Mouse (Mus musculus) liver, postnatal 0 days (tissue): Measurements from ENCODE around the gene Prkaa1. TPM values are rescaled to one million over a fixed set of nuclear protein-coding genes. Genes with fewer than 3 reads are reported as not detected.

Source experiments
- ATAC-seq: fragments of 200-750 bp; cut with Nextera tagmentation; 2 replicates; pipeline ENCODE4 v1.8.0; 2017; ENCODE audit warnings: mild to moderate bottlenecking, moderate library complexity
- DNase-seq: peaks from one replicate; pipeline ENCODE4 v3.0.0-alpha.2; 2016
- H3K27ac ChIP-seq: fragments of 300-500 bp; sonication (generic); 2 replicates; pipeline ENCODE4 v1.5.1; 2014; ENCODE audit warnings: antibody characterized with exemption, moderate library complexity, mild to moderate bottlenecking, low read depth
- H3K27me3 ChIP-seq: fragments of 300-500 bp; sonication (generic); 2 replicates; pipeline ENCODE4 v1.6.1; 2014; ENCODE audit warnings: low read length, control low read depth, mixed read lengths; ENCODE audit not compliant: insufficient read depth
- H3K36me3 ChIP-seq: fragments of 300-500 bp; sonication (generic); replicated peaks from 2 replicates; pipeline ENCODE4 v1.6.1; 2014; ENCODE audit warnings: mild to moderate bottlenecking, control low read depth, low read length, moderate library complexity, mixed read lengths; ENCODE audit not compliant: insufficient read depth
- H3K4me1 ChIP-seq: fragments of 300-500 bp; sonication (generic); 2 replicates; pipeline ENCODE4 v1.6.1; 2014; ENCODE audit warnings: antibody characterized with exemption, mild to moderate bottlenecking, control low read depth; ENCODE audit not compliant: insufficient read depth
- H3K4me2 ChIP-seq: fragments of 300-500 bp; sonication (generic); 2 replicates; pipeline ENCODE4 v1.6.1; 2014; ENCODE audit warnings: low read depth, mild to moderate bottlenecking, low read length, moderate library complexity, mixed read lengths
- H3K4me3 ChIP-seq: fragments of 300-500 bp; sonication (generic); 2 replicates; pipeline ENCODE4 v1.5.1; 2014; ENCODE audit warnings: low read depth, low read length
- H3K9ac ChIP-seq: fragments of 300-500 bp; sonication (generic); replicated peaks from 2 replicates; pipeline ENCODE4 v1.6.1; 2014; ENCODE audit warnings: mild to moderate bottlenecking, moderate library complexity
- H3K9me3 ChIP-seq: fragments of 300-500 bp; sonication (generic); 2 replicates; pipeline ENCODE4 v1.6.1; 2016; ENCODE audit warnings: mild to moderate bottlenecking, control low read depth, low read length, mixed read lengths
- CTCF ChIP-seq: sonication (generic); IDR thresholded peaks from 2 replicates; pipeline ENCODE4 v1.5.1; 2016; ENCODE audit warnings: antibody characterized with exemption, low read depth
- EP300 ChIP-seq: IDR thresholded peaks from 2 replicates; pipeline ENCODE4 v1.6.1; 2016; ENCODE audit warnings: antibody characterized with exemption, low read depth, mild to moderate bottlenecking
- WGBS: fragments of 180-500 bp; shearing (Covaris S2); extraction: QIAGEN DNeasy Blood & Tissue Kit; methylation state at CpG from one replicate; pipeline ENCODE4 v1.1.7; 2014; ENCODE audit not compliant: insufficient replicate concordance; 5-methylcytosine and 5-hydroxymethylcytosine counted together
- polyA plus RNA-seq: library from polyadenylated mRNA; unstranded; fragments of >200 nt; fragmentation: Nextera tagmentation; extraction: Ambion mirVana; gene quantifications from 2 replicates; pipeline ENCODE4 v1.2.1, GENCODE M21; 2015

Prkaa1 gene
- polyA plus RNA-seq, 1 experiment from 2014 or later: 7.2 TPM

DNA sequence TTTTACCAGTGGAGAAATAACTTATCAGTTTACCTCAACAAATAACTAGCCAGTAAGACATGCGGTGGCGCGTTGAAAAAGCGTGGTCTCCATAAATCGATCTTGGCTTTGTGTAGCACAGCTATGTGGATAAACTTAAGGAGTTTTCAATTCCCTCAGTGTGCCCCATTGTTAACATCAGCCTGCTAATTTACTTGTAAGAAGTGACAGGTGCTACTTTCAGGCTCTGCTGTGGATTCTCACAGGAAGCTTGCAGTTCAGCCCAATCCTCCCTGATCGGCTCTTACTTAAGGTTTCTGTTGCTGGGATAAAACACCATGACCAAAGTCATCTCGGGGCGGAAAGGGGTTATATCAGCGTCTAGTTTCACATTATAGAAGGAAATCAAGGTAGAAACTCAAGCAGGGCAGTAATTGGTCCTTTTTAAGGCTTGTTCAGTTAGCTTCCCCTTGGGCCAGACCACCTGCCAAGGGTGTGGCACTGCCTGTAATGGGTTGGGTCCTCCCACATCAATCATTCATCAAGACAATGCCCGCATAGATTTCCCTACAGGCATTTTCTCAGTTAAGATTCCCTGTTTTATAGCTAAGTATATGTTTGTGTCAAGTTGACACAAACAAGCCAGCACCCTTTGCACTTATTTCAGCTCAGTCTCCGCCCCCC, 41.1 kb downstream of the Prkaa1 start:
- Histone ChIP-seq H3K4me1 (peaks cover 17% of the 10 kb centered on the region), H3K4me3 (peak overlapping the region; percentile 95), H3K9me3 (no peaks in the 10 kb centered on the region), H3K27me3 (no peaks in the 10 kb centered on the region), H3K4me2 (peak overlapping the region; percentile 80), H3K27ac (peak overlapping the region; percentile 94), H3K36me3 (peaks cover 5% of the 10 kb centered on the region), H3K9ac (peak overlapping the region; percentile 87)
- DNase-seq (no peak), ATAC-seq (peak; percentile 20)
- WGBS: 39% methylated on average over 11 of the region's 11 CpGs
- TF ChIP-seq EP300 (no peak), CTCF (no peak)

DNA sequence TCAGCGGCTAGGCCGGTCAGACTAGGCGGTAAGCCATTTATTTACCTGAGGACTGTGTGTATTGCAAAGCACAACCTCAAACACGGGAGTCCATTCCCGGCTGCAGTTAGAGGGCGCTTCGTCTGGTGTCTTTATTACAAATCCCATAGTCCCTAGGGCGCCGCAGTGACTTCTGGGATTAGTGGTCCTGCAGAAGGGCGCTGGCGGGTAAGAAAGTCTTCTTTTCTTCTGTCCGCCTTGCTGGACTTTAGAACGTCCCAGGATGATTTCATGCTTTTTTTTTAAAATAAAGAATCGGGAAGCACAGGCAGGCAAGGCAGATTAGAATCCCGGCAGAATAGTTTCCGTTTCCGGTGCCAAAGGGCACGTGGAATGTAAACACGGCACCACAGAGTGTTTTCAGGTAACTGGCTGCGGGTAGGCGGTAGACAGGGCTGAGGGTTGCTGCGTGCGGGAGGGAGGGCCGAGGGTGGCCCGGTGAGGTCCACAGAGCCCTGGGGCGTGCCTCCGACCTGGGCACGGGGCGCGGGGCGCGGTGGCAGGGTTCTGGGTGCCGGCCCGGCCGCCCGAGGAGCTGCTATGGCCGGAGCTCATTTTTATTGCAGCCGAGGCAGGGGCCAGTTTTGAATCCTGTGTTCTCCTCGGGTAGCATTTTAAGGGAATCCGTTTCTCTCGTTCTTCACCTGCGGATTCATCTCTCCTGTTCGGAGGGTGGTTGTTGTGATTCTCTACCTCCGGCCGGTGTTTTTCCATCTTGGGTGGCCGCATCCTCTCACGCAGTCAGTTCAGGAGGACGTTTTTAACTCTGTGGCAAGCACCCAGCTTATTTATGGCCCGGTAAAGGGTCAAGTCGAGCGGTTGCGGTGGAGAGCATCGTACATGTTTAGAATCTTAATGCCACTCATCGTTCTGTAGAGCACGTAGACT, 42.0 kb downstream of the Prkaa1 start, which contains the start of gene Ttc33:
Ttc33 (plus strand) TSS at position 160 of the 927 bp plus-strand sequence.
- under 1% methylated on average over 55 of the region's 55 CpGs for WGBS
- Histone ChIP-seq H3K4me3 (peak within 1 kb of the TSS; percentile 95), H3K27ac (peak within 1 kb of the TSS; percentile 94), H3K4me2 (peak within 1 kb of the TSS; percentile 80), H3K4me1 (peaks cover 17% of the 10 kb centered on the region), H3K36me3 (peaks cover 9% of the 10 kb centered on the region), H3K27me3 (no peaks in the 10 kb centered on the region), H3K9me3 (no peaks in the 10 kb centered on the region), H3K9ac (peak within 1 kb of the TSS; percentile 87)
- ATAC-seq: peak; percentile 91
- peak; percentile 82 for DNase-seq
- TF ChIP-seq EP300 (no peak), CTCF (peak; percentile 59)

DNA sequence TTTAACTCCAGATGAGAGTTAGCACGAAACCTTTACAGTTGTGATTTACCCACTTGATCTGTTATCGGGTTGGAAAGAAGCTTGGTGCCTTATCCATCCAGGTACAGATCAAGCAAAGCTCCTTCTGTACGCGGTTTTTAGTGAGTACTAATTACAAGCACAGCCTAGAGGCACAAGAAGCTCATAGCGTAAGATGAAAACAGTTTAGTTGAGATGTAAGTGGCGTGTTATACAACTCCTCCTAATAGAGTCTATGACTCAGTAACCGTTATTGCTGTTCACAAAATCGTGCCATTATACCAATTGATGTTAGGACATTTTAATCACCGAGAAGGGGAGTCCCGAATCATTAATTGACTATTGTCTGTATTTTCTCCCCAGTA, 42.6 kb downstream of the Prkaa1 start:
- peak overlapping the region; percentile 94 for H3K27ac ChIP-seq
- peaks cover 8% of the 10 kb centered on the region for H3K36me3 ChIP-seq
- DNase-seq (no peak), ATAC-seq (no peak)
- peak overlapping the region; percentile 80 for H3K4me2 ChIP-seq
- TF ChIP-seq CTCF: no peak
- no peaks in the 10 kb centered on the region for H3K27me3 ChIP-seq
- peaks cover 17% of the 10 kb centered on the region for H3K4me1 ChIP-seq
- no peaks in the 10 kb centered on the region for H3K9me3 ChIP-seq
- H3K9ac ChIP-seq: peak overlapping the region; percentile 87
- H3K4me3 ChIP-seq: peak overlapping the region; percentile 95
- WGBS: 32% methylated on average over 10 of the region's 10 CpGs

DNA sequence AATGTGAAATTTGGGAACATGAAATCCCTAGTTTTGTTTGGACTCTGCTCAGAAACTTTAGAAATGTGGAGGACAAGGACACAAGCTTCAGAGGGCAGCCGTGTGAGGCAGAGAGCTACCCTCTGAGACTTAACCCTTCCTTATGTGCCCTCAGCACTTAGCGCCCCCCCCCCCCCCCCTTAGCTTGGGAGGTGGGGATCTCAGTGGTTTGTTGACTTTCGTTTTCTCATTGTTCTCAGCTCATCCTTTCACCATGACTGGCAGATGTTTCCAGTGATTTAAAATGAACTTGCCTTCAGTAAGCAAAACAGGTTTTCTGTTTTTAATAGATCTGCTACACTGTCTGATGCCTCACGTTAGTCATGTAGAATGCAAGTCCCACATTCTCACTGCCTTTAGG, 43.5 kb downstream of the Prkaa1 start:
- no peak overlapping the region for H3K27ac ChIP-seq
- no peaks in the 10 kb centered on the region for H3K27me3 ChIP-seq

DNA sequence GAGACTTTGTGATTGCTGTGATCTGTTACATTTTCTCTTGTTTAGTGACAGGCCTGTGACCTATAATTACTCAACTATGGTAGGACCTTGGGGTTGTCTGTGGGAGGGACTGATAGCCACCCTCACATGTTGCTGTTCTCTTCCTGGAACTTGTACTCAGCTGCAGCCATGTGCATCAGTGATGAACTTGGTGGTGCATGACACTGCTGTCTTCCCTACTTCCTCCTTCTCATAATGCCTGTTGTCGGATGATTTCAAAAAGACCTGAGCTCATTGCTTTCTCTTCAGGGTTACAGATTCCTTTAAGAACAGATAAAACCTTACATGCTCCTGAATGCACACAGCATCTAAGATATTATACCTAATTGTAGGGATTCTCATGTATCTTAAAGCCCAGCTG, 44.4 kb downstream of the Prkaa1 start:
- no peak overlapping the region for H3K9ac ChIP-seq
- H3K4me2 ChIP-seq: no peak overlapping the region
- WGBS: 38% methylated on average over 1 of the region's 1 CpGs
- H3K27ac ChIP-seq: no peak overlapping the region
- no peak for DNase-seq
- peaks cover 20% of the 10 kb centered on the region for H3K4me1 ChIP-seq
- TF ChIP-seq EP300 (no peak), CTCF (no peak)
- ATAC-seq: peak; percentile 22; the same call in 1 of the 2 replicates
- H3K4me3 ChIP-seq: no peak overlapping the region
- no peaks in the 10 kb centered on the region for H3K9me3 ChIP-seq
- H3K36me3 ChIP-seq: peaks cover 8% of the 10 kb centered on the region
- no peaks in the 10 kb centered on the region for H3K27me3 ChIP-seq

More for the DNA sequence above, 43.5 kb downstream of the Prkaa1 start:
- WGBS: 50% methylated on average over 4 of the region's 4 CpGs
- H3K4me1 ChIP-seq: peaks cover 17% of the 10 kb centered on the region
- peaks cover 8% of the 10 kb centered on the region for H3K36me3 ChIP-seq
- no peaks in the 10 kb centered on the region for H3K9me3 ChIP-seq
- TF ChIP-seq CTCF: no peak
- no peak for TF ChIP-seq EP300
- no peak for DNase-seq
- no peak overlapping the region for H3K4me3 ChIP-seq
- no peak overlapping the region for H3K4me2 ChIP-seq
- ATAC-seq: no peak
- H3K9ac ChIP-seq: no peak overlapping the region

DNA sequence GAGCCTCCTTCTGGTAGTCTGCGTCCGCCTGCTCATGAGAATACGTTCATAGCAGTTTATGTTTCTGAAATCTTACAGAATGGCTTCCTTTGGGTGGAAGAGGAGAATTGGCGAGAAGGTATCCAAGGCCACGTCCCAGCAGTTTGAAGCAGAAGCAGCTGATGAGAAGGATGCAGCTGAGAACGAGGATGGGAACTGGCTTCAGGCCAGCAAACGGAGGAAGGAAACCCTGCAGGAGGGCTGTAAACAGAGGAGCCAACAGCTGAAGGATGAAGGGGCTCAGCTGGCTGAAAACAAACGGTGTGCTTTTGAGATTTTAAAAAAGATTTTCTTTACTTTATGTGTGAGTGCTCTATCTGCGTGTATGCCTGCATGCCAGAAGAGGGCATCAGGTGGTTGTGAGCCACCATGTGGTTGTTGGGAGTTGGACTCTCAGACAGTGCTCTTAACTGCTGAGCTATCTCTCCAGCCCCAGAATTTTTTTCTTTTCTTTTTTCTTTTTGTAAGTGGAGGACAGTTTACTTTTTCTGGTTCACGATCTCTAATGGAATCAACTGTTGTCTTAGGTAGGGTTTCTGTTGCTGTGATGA, 45.9 kb downstream of the Prkaa1 start:
- ATAC-seq (no peak), DNase-seq (no peak)
- Histone ChIP-seq H3K4me1 (peaks cover 15% of the 10 kb centered on the region), H3K4me3 (no peak overlapping the region), H3K9ac (no peak overlapping the region), H3K27ac (no peak overlapping the region), H3K36me3 (peaks cover 12% of the 10 kb centered on the region), H3K27me3 (no peaks in the 10 kb centered on the region), H3K9me3 (no peaks in the 10 kb centered on the region), H3K4me2 (no peak overlapping the region)
- no peak for TF ChIP-seq CTCF
- TF ChIP-seq EP300: no peak
- WGBS: 74% methylated on average over 10 of the region's 10 CpGs
